Mouse (Mus musculus) left cerebral cortex, postnatal 10 days (tissue): ENCODE data around the gene Mcrs1. TPM values are rescaled to one million over a fixed set of nuclear protein-coding genes. Genes with fewer than 3 reads are reported as not detected.

ENCODE experiments used
- DNase-seq, 2 experiments: peaks; one replicate each; pipeline ENCODE4 v3.0.0; 2021 to 2022; ENCODE audit warnings: low spot score in 2 of 2, mixed read lengths in 1 of 2; ENCODE audit errors: extremely low spot score in 1 of 2
- intact Hi-C: fragments of 180-260 bp; cut with DNase I; formaldehyde crosslinking; loops from one replicate; pipeline ENCODE4 v1.15.1; 2025
- total RNA-seq, 2 experiments: library from RNA; stranded (reverse); gene quantifications; 2 replicates each; pipeline ENCODE4 v1.2.3; 2021

Mcrs1 gene
- 100 to 1,000 TPM; 116 to 127 TPM for total RNA-seq

GRCm38 (mm10) chr15:99251626-99252380, at the start of gene Mcrs1:
Mcrs1 (minus strand) TSS chr15:99251961.
- intact Hi-C loops = no loop called here
- DNase-seq = peak; percentile 98

- intact Hi-C loops = no loop called here
- no peak for DNase-seq
Observed at GRCm38 (mm10) chr15:99296213-99296612, 44.5 kb upstream of the Mcrs1 start.

DNA sequence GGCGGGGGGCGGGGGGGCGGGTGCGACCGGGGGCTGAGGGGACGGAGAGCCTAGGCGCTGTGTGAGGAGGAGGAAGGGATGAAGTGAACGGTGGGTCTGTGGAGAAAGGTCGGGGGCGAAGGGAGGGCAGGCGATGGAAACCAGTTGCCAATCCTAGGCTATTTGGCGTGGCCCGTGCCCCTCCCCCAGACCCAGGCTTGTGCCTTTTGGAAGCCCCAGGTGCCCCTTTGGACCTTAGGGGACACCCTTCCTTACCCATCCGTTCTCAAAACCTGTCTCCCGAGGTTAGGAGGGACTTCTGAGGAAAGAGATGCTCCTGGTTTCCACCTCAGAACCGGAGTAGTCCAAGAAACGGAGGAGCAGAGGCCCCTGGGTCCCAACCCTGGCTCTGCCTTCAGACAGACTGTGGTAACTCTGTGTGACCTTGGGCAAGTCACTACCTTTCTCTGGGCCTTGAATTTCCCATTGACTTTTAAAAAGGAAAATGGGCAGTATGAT, 43.8 kb upstream of the Mcrs1 start, which contains the start of gene Fam186b:
Gene Fam186b, minus strand, starts transcription at position 405 of the 498 bp plus-strand sequence.
- DNase-seq = peak in 1 of 2 experiments; percentile 65
- intact Hi-C loops = no loop called here

DNA sequence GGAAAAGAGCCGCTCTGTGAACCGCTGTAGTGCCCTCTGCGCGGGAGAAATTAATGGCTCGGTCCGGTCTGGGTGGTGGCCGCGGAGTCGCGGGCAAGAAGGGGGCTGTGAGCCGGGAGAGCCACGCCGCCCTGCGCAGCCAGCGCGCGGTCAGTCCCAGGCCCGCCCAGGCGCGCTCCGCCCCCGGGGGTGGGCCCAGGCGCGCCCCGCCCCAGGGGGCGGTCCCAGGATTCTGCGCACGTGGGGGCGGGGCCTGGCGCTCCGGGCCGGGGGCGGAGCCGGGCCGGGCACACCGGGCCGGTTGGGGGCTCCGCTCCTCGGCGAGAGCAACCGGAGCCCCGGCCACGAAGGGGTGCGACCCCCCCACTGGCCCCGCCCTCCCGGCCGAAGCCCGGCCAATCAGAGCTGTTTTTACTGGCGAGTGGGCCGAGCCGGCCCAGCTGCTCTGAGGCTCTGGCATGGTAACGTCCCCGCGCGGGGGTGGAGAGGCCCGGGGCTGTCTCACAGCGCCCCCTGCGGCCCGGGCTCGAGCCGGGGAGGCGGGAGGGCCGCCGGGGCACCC, 43.1 kb upstream of the Mcrs1 start, which contains the start of gene Prpf40b:
Gene Prpf40b, plus strand, starts transcription at position 275 of the 562 bp plus-strand sequence.
- intact Hi-C loops = no loop called here
- DNase-seq = peak; percentile 93 to 97

DNA sequence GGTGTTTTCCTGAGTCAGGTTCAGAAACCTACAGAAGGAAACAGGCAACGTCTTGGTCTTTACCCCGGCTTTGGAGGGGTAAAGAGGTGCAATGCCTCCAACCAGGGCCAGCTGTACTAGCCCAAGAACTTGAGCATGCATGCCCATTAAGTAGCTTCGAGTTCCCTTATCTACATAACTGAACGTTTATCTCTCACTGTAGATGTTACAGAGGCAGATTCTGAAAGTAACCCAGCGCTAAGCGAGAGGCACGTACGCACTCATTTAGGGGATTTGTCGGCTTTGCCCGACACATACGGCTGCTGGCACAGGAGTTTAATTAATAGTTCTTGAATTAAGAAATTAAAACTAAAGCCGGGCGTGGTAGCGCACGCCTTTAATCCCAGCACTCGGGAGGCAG, 42.5 kb upstream of the Mcrs1 start:
- intact Hi-C loops = no loop called here
- DNase-seq = no peak

GRCm38 (mm10) chr15:99290586-99290985, 38.8 kb upstream of the Mcrs1 start:
- no peak for DNase-seq
- intact Hi-C loops = no loop called here

- no peak for DNase-seq
- intact Hi-C loops = no loop called here
Observed at GRCm38 (mm10) chr15:99285189-99285535, 33.4 kb upstream of the Mcrs1 start.

- intact Hi-C loops = no loop called here
- DNase-seq = no peak
Observed at GRCm38 (mm10) chr15:99284527-99285188, 32.9 kb upstream of the Mcrs1 start.

GRCm38 (mm10) chr15:99283456-99283855, 31.7 kb upstream of the Mcrs1 start:
- DNase-seq = no peak
- intact Hi-C loops = no loop called here

DNA sequence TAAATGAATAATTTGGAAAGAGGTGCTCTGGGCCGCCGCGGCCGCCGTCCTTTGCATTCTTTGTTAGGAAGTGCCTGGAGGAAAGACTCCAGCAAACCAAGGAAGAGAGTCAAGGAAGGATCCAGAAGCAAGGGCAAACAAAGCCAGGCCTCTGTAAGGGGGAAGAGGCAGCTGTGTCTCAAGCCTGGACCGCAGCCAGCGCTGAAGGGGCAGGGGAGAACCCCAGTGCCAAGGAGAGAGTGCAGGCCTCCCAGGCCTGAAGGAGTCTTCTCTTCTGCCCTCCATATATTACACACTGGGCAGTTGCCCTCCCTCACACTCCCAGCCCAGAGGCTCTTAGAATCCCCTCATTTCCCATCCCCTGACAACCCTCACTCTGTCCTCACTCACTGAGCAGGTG, 26.5 kb upstream of the Mcrs1 start:
- intact Hi-C loops = no loop called here
- no peak for DNase-seq

GRCm38 (mm10) chr15:99276095-99276494, 24.3 kb upstream of the Mcrs1 start:
- intact Hi-C loops = no loop called here
- no peak for DNase-seq

- peak; percentile 67 to 78 for DNase-seq
Observed at GRCm38 (mm10) chr15:99265679-99266078, 13.9 kb upstream of the Mcrs1 start.

DNA sequence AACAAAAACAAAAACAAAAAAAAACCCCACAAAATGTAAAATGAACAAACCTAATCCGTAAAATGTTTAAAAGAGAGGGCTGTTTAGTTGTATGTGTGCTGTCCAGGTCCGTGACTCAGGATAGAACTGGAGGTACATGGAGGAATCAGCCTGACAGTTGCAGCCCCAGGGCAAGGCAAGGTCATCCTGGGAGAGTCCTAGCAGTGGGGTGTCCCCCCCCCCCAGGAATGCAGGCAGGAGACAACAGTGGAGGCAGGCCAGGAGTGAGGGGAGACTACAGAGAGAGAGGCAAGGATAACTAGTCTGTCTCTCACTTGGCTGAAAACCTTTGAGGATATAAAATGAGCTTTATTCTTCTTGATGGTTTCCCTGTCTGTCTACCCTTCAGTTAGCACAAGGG, 12.6 kb upstream of the Mcrs1 start:
- no peak for DNase-seq

More at GRCm38 (mm10) chr15:99265679-99266078, 13.9 kb upstream of the Mcrs1 start:
- intact Hi-C loops = no loop called here

DNA sequence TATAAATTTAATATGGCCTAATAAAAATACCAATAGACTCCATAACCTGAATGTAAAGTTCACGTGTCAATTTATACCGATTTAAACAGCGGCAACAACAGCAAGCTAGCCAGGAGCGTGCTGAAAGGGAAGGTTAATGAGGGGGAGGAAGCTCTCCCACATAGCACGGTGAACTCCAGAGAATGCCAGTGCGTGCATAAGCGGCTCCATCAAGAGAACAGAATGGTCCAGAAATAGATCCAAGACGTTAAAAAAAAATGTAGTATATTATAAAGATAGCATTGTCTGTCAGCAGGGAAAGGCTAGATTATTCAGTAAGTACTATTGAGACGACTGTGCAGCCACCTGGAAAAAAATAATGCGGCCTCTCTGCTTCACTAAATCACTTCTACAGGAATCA, 10.9 kb upstream of the Mcrs1 start:
- intact Hi-C loops = no loop called here
- DNase-seq = no peak

More for the DNA sequence above, 12.6 kb upstream of the Mcrs1 start:
- intact Hi-C loops = no loop called here

DNA sequence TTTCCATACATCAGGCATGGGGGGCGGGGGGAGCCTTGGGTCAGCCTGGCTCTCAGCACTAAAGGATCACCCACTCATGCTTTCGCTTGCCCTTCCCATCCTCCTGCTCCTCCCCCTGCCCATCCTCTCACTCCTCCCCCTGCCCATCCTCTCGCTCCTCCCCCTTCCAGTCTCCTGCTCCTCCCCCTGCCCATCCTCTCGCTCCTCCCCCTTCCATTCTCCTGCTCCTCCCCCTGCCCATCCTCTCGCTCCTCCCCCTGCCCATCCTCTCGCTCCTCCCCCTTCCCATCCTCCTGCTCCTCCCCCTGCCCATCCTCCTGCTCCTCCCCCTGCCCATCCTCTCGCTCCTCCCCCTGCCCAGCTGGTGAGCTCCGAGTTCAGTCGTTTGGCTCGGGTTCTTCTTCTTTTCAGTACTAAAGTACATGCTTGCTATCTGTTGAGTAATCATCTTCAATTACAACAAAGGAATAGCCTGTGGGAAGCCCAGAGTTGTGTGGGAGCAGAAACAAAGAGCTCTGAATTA, 8.0 kb upstream of the Mcrs1 start:
- intact Hi-C loops = no loop called here
- DNase-seq = peak; percentile 46 to 80

- intact Hi-C loops = no loop called here
Observed at GRCm38 (mm10) chr15:99259167-99259729, 7.5 kb upstream of the Mcrs1 start.

GRCm38 (mm10) chr15:99255241-99255749, 3.5 kb upstream of the Mcrs1 start:
- intact Hi-C loops = no loop called here
- DNase-seq = no peak

More at GRCm38 (mm10) chr15:99259167-99259729, 7.5 kb upstream of the Mcrs1 start:
- DNase-seq = no peak

GRCm38 (mm10) chr15:99254477-99255005, 2.8 kb upstream of the Mcrs1 start:
- intact Hi-C loops = no loop called here
- DNase-seq = no peak

DNA sequence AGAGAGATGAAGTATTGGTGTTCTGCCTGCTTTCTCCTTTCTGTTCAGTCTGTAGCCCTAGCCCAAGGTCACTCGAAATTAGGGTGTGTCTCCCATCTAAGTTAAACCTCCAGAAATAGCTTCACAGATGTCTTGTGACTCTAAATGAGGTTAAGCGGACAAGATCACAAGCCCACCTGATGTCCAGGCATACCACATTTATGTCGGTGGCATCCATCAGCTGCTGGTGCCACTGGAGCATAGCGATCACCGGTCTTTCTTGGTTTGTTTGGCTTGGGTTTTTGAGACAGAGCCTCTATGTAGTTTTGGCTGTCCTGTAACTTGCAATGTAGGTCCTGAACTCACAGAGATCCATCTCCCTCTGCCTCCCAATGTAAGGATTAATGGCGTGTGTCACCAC, 2.0 kb upstream of the Mcrs1 start:
- intact Hi-C loops = no loop called here
- no peak for DNase-seq
